Mouse (Mus musculus) heart, adult 11 months (tissue): ENCODE data around the gene Dffa.
A peak's percentile ranks its signal among the peaks of the same experiment; 100 is the strongest.
"Not testable (repeated sequence)": the region's sequence is repeated elsewhere in the genome, so short reads cannot be mapped to it uniquely, and the experiment has no call there.

Source experiments
- DNase-seq: peaks from one replicate; pipeline ENCODE4 v3.0.0; 2022

Gene Dffa

GRCm38 (mm10) chr4:149099369-149100017, 4.5 kb upstream of the Dffa start, which contains the start of gene Pex14:
Pex14 (minus strand) TSS chr4:149099876.
- DNase-seq: peak; percentile 99

DNA sequence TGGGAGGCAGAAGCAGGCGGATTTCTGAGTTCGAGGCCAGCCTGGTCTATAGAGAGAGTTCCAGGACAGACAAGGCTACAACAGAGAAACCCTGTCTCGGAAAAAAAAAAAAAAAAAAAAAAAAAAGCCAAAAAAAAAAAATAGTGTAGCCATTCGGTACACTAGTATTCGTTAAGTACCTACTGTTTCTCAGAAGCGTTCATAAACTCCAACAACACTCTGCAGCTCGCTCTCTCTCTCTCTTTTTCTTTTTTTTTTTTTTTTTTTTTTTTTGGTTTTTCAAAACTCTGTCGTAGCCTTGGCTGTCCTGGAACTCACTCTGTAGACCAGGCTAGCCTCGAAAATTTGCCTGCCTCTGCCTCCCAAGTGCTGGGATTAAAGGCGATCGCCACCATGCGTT, 3.5 kb upstream of the Dffa start:
- not testable (repeated sequence) for DNase-seq

- no peak for DNase-seq
These were observed 2.5 kb upstream of the Dffa start for GRCm38 (mm10) chr4:149101456-149101855.

- not testable (repeated sequence) for DNase-seq
These were observed 16.1 kb downstream of the Dffa start for GRCm38 (mm10) chr4:149119978-149120562.

DNA sequence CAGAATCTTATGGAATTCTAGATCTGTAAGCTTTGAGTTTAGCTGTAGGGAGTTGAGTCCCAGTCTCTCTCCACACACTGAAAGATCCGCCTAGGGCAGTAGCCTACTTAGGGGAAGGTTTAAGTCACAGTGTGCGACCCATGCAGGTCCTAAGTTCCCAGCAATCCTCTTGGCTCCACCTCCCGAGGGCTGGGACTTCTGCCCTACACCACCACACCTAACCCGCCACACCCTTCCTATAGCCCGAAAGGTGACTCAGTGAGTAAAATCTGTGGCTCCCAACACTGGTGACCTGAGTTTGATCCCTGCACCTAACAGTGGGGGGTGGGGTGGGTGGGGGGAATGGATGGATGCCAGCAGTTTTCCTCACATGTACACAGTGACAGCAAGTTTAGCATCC, 19.5 kb downstream of the Dffa start:
- DNase-seq: no peak

GRCm38 (mm10) chr4:149125341-149126114, 21.6 kb downstream of the Dffa start:
- peak; percentile 75 for DNase-seq

- no peak for DNase-seq
These were observed 22.2 kb downstream of the Dffa start for GRCm38 (mm10) chr4:149126115-149126509.

DNA sequence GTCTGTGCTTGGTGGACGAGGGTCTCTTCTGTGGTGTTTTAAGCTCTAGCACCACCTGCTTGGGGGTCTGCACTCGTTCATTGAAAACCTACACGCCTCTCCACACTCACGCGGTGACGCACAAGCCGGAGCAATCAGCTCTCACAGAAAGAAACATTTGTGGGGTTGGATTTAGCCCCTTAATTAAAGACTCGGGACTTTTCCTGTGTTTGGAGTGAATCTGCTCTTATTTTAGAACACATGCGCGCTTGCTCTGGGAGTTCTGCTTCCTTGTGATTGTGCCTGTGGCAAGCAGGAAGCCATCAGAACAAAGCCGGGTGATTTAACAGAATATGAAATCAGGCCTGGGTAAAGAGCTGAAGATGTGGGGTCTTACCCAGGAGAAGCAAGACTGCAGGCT, 22.7 kb downstream of the Dffa start, which contains the start of gene Cort:
TSS of gene Cort (minus strand) at position 101 of the 400 bp plus-strand sequence.
- DNase-seq: no peak

- peak; percentile 87 for DNase-seq
These were observed 24.5 kb downstream of the Dffa start for GRCm38 (mm10) chr4:149128467-149128866.

- DNase-seq: peak; percentile 85
These were observed 27.2 kb downstream of the Dffa start for GRCm38 (mm10) chr4:149131021-149131752.

- DNase-seq: peak; percentile 90
These were observed 28.0 kb downstream of the Dffa start for GRCm38 (mm10) chr4:149131789-149132565.

DNA sequence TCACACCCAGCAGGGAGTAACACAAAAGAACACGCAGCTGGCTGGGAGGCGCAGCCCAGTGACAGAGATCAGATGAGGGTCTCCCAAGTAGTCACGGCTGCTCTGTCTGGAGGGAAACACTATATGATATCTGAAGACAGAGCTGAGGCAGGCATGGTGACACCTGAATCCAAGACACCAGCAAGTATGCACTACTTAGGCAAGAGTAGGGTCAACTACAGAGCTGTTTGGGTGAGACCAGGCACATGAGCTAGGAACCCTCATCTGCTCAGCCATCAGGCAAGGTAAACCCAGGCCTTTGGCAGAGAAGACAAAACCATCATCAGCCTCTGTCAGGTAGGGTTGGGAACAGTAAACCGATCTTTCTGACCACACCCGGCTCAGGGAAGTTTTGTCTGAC, 29.4 kb downstream of the Dffa start:
- peak; percentile 79 for DNase-seq

- peak; percentile 89 for DNase-seq
These were observed 32.3 kb downstream of the Dffa start for GRCm38 (mm10) chr4:149136116-149136850.

DNA sequence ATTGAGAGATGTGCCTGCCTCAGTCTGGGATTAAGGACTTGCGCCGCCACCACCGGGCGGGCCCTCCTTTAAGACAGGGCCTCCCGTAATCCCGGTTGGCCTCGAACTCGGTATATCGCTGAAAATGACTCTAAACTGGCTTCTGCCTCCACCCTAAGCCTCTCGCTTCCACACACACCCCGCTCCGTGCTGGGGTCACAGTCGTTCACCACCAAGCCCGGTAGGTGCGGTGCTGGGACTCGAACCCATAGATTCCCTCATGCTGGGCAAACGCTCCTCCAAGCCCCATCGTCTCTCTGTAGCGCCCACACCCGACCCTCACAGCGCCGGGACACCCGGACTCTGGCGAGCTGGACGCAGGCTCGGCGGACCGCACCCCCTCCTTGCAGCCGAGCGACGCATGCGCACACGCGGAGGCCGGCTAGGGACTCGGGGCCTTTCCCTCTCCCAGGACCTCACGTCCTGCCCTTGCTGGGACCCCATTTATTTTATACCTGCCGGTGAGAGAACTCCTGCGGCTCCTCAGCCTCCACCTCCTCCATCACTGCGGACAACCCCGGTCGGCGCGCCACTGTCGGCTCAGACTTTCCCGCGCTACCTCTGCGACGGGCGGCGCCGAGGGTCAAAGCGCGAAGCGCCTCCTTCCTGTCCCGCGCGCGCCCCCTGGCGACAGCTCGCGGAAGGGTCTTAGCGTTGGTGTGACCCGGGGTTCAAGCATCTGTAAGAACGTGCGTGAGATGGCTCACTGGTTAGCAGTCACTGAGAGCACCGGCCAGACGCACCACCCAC, 33.2 kb downstream of the Dffa start, which contains the start of gene Cenps:
TSS of gene Cenps (minus strand) at position 648 of the 789 bp plus-strand sequence.
- peak; percentile 98 for DNase-seq

GRCm38 (mm10) chr4:149138515-149138914, 34.6 kb downstream of the Dffa start:
- peak; percentile 79 for DNase-seq

DNA sequence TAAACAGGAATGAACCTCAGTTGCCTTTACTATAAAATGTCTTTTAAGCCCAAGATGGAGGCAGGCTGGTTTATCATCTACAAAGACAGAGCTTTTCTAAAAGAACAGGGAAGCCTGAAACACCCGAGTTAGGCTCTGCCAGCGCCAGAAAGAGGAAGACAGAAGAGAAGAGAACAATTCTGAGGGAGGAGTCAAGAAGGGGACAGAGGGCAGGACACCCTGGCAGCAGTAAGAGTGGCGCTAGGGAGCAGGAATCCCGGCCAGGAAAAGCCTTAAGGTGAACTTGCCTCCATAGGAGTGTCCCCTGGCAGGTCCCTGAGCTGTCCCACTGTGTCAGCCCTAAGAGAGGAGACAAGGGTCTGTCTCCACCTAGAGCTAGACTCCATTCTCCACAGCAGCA, 39.6 kb downstream of the Dffa start:
- DNase-seq: peak; percentile 85

DNA sequence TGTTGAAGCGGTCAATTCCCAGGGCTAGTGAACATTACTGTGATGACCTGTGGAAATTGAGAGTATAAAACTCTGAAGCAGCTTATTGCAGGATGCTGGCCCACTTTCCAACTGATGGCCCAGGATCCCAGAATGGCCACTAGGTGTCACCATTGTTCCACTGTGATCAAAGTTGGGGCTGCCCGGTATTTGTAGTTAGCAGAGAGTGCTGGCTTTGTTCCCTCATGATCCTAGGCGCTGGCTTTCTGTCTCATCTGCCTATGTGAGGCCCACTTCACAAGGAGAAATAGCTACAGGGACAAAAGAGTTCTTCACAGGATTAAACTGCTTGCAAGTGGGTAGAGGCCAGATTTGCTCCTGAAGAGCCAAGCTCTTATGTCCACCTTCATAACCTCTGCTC, 40.5 kb downstream of the Dffa start:
- peak; percentile 97 for DNase-seq

DNA sequence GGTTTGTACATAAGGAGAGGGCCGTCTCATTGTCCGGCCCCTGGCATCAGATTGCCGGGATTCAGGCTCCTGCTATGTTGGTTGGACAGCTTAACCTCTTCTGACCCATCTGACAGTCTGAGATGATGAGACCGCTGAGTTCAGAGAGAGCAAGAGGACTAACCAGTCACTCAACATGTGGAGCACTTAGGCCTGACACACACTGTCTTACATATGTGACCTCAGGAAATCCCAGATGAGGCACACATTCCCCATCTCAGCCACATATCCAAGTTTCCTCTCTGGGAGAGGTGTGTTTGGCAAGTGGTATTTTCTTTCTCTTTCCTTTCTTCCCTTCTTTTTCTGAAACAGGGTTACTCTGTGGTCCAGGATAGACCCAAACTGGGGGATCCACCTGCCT, 41.2 kb downstream of the Dffa start:
- no peak for DNase-seq

DNA sequence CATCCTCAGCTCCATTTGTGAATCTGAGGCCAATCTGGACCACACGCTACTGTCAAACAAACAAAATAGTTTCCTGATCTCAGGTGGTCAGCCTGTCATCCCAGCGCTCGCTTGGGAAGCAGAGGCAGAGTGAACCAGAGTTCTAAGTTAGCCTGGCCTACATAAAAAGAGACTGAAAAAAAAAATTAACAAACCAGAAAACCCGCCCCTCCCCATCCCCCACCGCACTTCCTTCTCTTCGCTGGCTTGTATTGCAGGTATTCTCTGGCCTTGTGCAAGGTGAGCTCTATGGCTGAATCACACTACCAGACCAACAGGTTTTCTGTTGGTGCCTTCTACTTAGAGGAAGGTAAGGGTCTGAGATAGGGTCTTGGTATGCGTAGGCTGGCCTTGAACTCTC, 43.6 kb downstream of the Dffa start:
- peak; percentile 72 for DNase-seq

GRCm38 (mm10) chr4:149148084-149148483, 44.1 kb downstream of the Dffa start:
- peak; percentile 80 for DNase-seq

GRCm38 (mm10) chr4:149149196-149149595, 45.2 kb downstream of the Dffa start:
- DNase-seq: peak; percentile 85
